Mouse (Mus musculus) megakaryocyte-erythroid progenitor cell, adult 5-6 weeks (primary cell): ENCODE measurements around the gene Gm14325. TPM values are rescaled to one million over a fixed set of nuclear protein-coding genes. Genes with fewer than 3 reads are reported as not detected.
A peak's percentile ranks its signal among the peaks of the same experiment; 100 is the strongest.
"Not testable (repeated sequence)": the region's sequence is repeated elsewhere in the genome, so short reads cannot be mapped to it uniquely, and the experiment has no call there.

Experiments
- ATAC-seq: replicated peaks from 2 replicates; pipeline ENCODE4 v1.8.0; 2016; ENCODE audit warnings: mild to moderate bottlenecking, inconsistent platforms; ENCODE audit not compliant: severe bottlenecking, poor library complexity, low FRiP score, low TSS enrichment
- total RNA-seq, 2 experiments: library from RNA; stranded (forward) in 1 of 2; stranded (reverse) in 1 of 2; fragments of 200-1000, 215-1000 nt in 1 of 2; fragments of >200 nt in 1 of 2; fragmentation: Nextera tagmentation in 1 of 2; gene quantifications; 2 replicates each; pipeline ENCODE4 v1.2.3; 2014 to 2017

Gm14325 gene
- total RNA-seq (2014; fragmentation: Nextera tagmentation) (8.5 and 13.6 TPM in 2 replicates), total RNA-seq (2017) (20.9 and 30.8 TPM in 2 replicates)

- 0 out of 2 replicates have a peak, but pooled peaks have one; percentile 70 for ATAC-seq
Measured at GRCm38 (mm10) chr2:177839901-177840663, at the start of gene Gm14325. Gm14325 (minus strand) TSS chr2:177840336.

- not testable (repeated sequence) for ATAC-seq
Measured at GRCm38 (mm10) chr2:177887743-177888142, 47.6 kb upstream of the Gm14325 start.

- ATAC-seq, result not testable (repeated sequence)
Measured at GRCm38 (mm10) chr2:177862254-177862653, 22.1 kb upstream of the Gm14325 start.

GRCm38 (mm10) chr2:177843666-177844065 lies 3.5 kb upstream of the Gm14325 start:
- ATAC-seq, result not testable (repeated sequence)

GRCm38 (mm10) chr2:177836756-177837155 lies 3.4 kb downstream of the Gm14325 start:
- ATAC-seq, result not testable (repeated sequence)

- not testable (repeated sequence) for ATAC-seq
Measured at GRCm38 (mm10) chr2:177835733-177836536, 4.2 kb downstream of the Gm14325 start.

- not testable (repeated sequence) for ATAC-seq
Measured at GRCm38 (mm10) chr2:177821952-177822351, 18.2 kb downstream of the Gm14325 start.

- ATAC-seq, result not testable (repeated sequence)
Measured at GRCm38 (mm10) chr2:177806170-177806569, 34.0 kb downstream of the Gm14325 start.

- not testable (repeated sequence) for ATAC-seq
Measured at GRCm38 (mm10) chr2:177787351-177787750, 52.8 kb downstream of the Gm14325 start.

Other genes starting within 250 kb of the Gm14325 start
- 2.3 and 4.7 TPM in 2 replicates for gene Gm14322, start 81.0 kb downstream of the Gm14325 start, total RNA-seq (2014; fragmentation: Nextera tagmentation)
- gene Gm14322, start 81.0 kb downstream of the Gm14325 start, total RNA-seq (2017), result 6.1 TPM in 1 of 2 replicates, not detected in the other
- 13.0 and 13.9 TPM in 2 replicates for gene Gm14327, start 56.8 kb upstream of the Gm14325 start, total RNA-seq (2014; fragmentation: Nextera tagmentation)
- not detected in 2 replicates for gene Gm14327, start 56.8 kb upstream of the Gm14325 start, total RNA-seq (2017)
- gene Zfp972, start 85.3 kb upstream of the Gm14325 start, total RNA-seq (2014; fragmentation: Nextera tagmentation), result 3.6 and 7.3 TPM in 2 replicates
- 5.5 and 7.0 TPM in 2 replicates for gene Zfp972, start 85.3 kb upstream of the Gm14325 start, total RNA-seq (2017)
- 18.4 and 27.3 TPM in 2 replicates for gene Gm14326, start 117.0 kb upstream of the Gm14325 start, total RNA-seq (2014; fragmentation: Nextera tagmentation)
- 13.4 and 15.3 TPM in 2 replicates for gene Gm14326, start 117.0 kb upstream of the Gm14325 start, total RNA-seq (2017)
- gene Zfp971, start 182.9 kb upstream of the Gm14325 start, total RNA-seq (2014; fragmentation: Nextera tagmentation), result 36.1 and 37.3 TPM in 2 replicates
- 27.1 and 34.3 TPM in 2 replicates for gene Zfp971, start 182.9 kb upstream of the Gm14325 start, total RNA-seq (2017)
- gene Zfp931, start 238.1 kb upstream of the Gm14325 start, total RNA-seq (2014; fragmentation: Nextera tagmentation), result 20.4 and 23.3 TPM in 2 replicates
- gene Zfp931, start 238.1 kb upstream of the Gm14325 start, total RNA-seq (2017), result 5.2 and 20.5 TPM in 2 replicates